Mouse (Mus musculus): Measurements from ENCODE around the gene Mrps23.

Mrps23 gene

GRCm38 (mm10) chr11:88245581-88246170, 41.5 kb downstream of the Mrps23 start:
- no peak for DNase-seq (ENCODE audit: extremely low spot score, low read depth, low spot score)

- no peak for DNase-seq (ENCODE audit: extremely low spot score, low read depth, low spot score)
These were observed 44.4 kb downstream of the Mrps23 start for GRCm38 (mm10) chr11:88248636-88249035.

GRCm38 (mm10) chr11:88250568-88250967, 46.4 kb downstream of the Mrps23 start:
- DNase-seq (ENCODE audit: extremely low spot score, low read depth, low spot score), result no peak

- no peak for DNase-seq (ENCODE audit: extremely low spot score, low read depth, low spot score)
These were observed 47.1 kb downstream of the Mrps23 start for GRCm38 (mm10) chr11:88251295-88251694.

DNA sequence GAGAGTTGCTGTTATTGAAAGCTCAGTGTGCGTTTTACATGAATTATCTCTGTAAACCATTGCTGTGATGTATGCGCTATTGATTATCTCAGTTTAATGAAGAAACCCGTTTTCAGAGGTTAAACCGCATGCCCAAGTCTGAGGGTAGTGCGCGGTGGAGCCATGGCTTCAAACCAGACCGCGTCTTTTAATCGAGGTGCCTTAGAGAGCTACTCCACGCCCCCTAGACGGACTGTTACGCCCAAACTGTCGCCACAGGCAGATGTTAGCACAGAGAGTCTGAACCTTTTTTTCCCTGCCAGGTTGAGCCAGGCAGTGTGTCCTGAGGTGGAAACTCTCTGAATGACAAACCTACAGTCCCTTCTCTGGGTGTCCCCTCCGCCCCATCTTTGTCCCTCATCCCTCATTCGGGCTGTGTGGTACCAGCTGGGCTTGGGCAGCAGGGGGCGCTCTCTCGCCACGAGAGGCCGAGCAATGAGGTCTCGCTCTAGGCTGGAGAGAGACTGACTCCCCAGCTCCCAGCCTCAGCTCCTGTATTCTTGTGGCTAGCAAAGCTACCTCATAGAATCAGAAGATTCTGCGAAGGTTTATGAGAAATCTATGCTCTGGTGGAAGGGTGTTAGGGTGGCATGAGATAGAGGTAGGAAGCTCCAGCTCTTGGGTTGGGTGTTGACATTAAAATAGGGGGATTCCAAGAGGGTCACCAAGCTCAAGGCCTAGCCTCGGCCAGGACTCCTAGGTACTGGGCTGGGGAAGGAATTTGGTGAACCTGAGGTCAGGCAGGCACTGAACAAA, 48.0 kb downstream of the Mrps23 start:
- no peak for DNase-seq (ENCODE audit: extremely low spot score, low read depth, low spot score)

DNA sequence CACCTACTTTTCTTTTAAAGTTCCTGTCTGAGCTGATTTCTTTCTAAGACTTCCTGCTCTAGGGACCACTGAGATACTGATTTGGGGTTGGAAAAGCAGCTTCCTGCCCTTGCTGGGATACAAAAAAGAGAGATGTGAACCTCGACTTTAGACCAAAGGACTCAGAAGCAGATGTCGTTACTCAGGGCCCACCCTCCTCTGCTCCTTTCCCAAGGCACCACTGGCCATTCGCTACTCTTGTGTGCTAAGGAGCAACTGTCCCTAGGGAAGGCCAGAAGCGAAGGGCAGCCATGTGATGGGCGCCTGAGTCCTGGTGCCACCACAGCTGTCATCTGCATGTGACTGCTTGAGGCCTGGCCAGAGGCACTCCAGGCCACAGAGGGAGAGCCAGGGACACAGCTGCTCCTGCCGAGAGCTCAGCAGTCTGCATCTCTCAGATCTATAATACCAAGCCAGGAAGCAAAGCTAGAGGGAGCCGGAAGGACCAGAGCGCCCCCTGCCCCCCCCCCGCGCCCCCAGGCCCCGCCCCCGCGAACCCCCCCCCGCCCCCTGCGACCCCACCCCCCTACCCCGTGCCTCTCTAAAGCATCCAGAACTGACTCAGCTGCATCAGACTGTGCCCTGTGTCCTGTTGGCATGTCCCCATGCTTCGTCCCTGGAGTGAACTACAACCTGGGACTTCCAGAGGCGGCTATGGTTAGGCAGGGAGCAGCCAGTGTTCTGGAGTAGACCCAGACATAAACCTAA, 48.8 kb downstream of the Mrps23 start:
- DNase-seq (ENCODE audit: extremely low spot score, low read depth, low spot score), result no peak

GRCm38 (mm10) chr11:88253514-88254167, 49.5 kb downstream of the Mrps23 start:
- no peak for DNase-seq (ENCODE audit: extremely low spot score, low read depth, low spot score)

GRCm38 (mm10) chr11:88257700-88258099, 53.5 kb downstream of the Mrps23 start:
- no peak for DNase-seq (ENCODE audit: extremely low spot score, low read depth, low spot score)

GRCm38 (mm10) chr11:88258212-88258611, 54.0 kb downstream of the Mrps23 start:
- no peak for DNase-seq (ENCODE audit: extremely low spot score, low read depth, low spot score)

GRCm38 (mm10) chr11:88260463-88260862, 56.3 kb downstream of the Mrps23 start:
- no peak for DNase-seq (ENCODE audit: extremely low spot score, low read depth, low spot score)

Measured in hindlimb bud, embryonic 11.5 days (tissue).